Mouse (Mus musculus): ENCODE data around the gene Miip. TPM values are rescaled to one million over a fixed set of nuclear protein-coding genes. Genes with fewer than 3 reads are reported as not detected.
A peak's percentile ranks its signal among the peaks of the same experiment; 100 is the strongest.
"Not testable (repeated sequence)": the region's sequence is repeated elsewhere in the genome, so short reads cannot be mapped to it uniquely, and the experiment has no call there.

Gene Miip
- polyA plus RNA-seq, 1 experiment from 2014 or later, result 44.9 TPM

GRCm38 (mm10) chr4:147867563-147868449 is 810 bp downstream of the Miip start:
- 0 out of 2 replicates have a peak, but pooled peaks have one; percentile 1 for ATAC-seq (ENCODE audit: borderline replicate concordance, extremely low read depth, low FRiP score, low TSS enrichment)
- H3K27me3 ChIP-seq, result no peaks in the 10 kb centered on the region
- H3K4me3 ChIP-seq, result peak overlapping the region; percentile 66
- H3K27ac ChIP-seq, result peak overlapping the region; percentile 77
- peaks cover 20% of the 10 kb centered on the region for H3K4me1 ChIP-seq
- H3K36me3 ChIP-seq, result peaks cover 29% of the 10 kb centered on the region
- WGBS, result 4% methylated on average over 22 of the region's 22 CpGs
- H3K4me2 ChIP-seq, result peak overlapping the region; percentile 60
- H3K9ac ChIP-seq, result peak overlapping the region; percentile 75
- no peaks in the 10 kb centered on the region for H3K9me3 ChIP-seq

- not testable (repeated sequence) for ATAC-seq (ENCODE audit: borderline replicate concordance, extremely low read depth, low FRiP score, low TSS enrichment); H3K4me3 ChIP-seq; H3K27ac ChIP-seq; H3K9ac ChIP-seq; H3K27me3 ChIP-seq; H3K9me3 ChIP-seq
- WGBS, result 46% methylated on average over 3 of the region's 3 CpGs
- peaks cover 29% of the 10 kb centered on the region for H3K36me3 ChIP-seq
- H3K4me1 ChIP-seq, result peaks cover 20% of the 10 kb centered on the region
- peak overlapping the region; percentile 60 for H3K4me2 ChIP-seq
These were observed 1.8 kb downstream of the Miip start for GRCm38 (mm10) chr4:147866793-147867192.

GRCm38 (mm10) chr4:147866056-147866455 is 2.6 kb downstream of the Miip start:
- 93% methylated on average over 9 of the region's 9 CpGs for WGBS

GRCm38 (mm10) chr4:147865651-147866050 is 3.0 kb downstream of the Miip start:
- peaks cover 34% of the 10 kb centered on the region for H3K36me3 ChIP-seq
- ATAC-seq (ENCODE audit: borderline replicate concordance, extremely low read depth, low FRiP score, low TSS enrichment), result no peak

More at GRCm38 (mm10) chr4:147866056-147866455, 2.6 kb downstream of the Miip start:
- no peaks in the 10 kb centered on the region for H3K27me3 ChIP-seq
- H3K9me3 ChIP-seq, result no peaks in the 10 kb centered on the region
- no peak for ATAC-seq (ENCODE audit: borderline replicate concordance, extremely low read depth, low FRiP score, low TSS enrichment)
- peaks cover 32% of the 10 kb centered on the region for H3K36me3 ChIP-seq
- no peak overlapping the region for H3K4me2 ChIP-seq
- peaks cover 20% of the 10 kb centered on the region for H3K4me1 ChIP-seq
- no peak overlapping the region for H3K9ac ChIP-seq
- no peak overlapping the region for H3K4me3 ChIP-seq
- no peak overlapping the region for H3K27ac ChIP-seq

GRCm38 (mm10) chr4:147862051-147862450 is 6.6 kb downstream of the Miip start:
- no peak overlapping the region for H3K27ac ChIP-seq
- 86% methylated on average over 3 of the region's 3 CpGs for WGBS
- no peak overlapping the region for H3K4me2 ChIP-seq
- H3K36me3 ChIP-seq, result peaks cover 38% of the 10 kb centered on the region
- no peak overlapping the region for H3K9ac ChIP-seq
- no peaks in the 10 kb centered on the region for H3K9me3 ChIP-seq
- no peak overlapping the region for H3K4me3 ChIP-seq
- no peak for ATAC-seq (ENCODE audit: borderline replicate concordance, extremely low read depth, low FRiP score, low TSS enrichment)
- H3K4me1 ChIP-seq, result peaks cover 1% of the 10 kb centered on the region; the same call in 1 of the 2 replicates
- H3K27me3 ChIP-seq, result no peaks in the 10 kb centered on the region

More at GRCm38 (mm10) chr4:147865651-147866050, 3.0 kb downstream of the Miip start:
- Histone ChIP-seq H3K9ac (no peak overlapping the region), H3K4me1 (peaks cover 20% of the 10 kb centered on the region), H3K4me2 (no peak overlapping the region), H3K27ac (no peak overlapping the region), H3K27me3 (no peaks in the 10 kb centered on the region), H3K9me3 (no peaks in the 10 kb centered on the region), H3K4me3 (no peak overlapping the region)
- 94% methylated on average over 6 of the region's 6 CpGs for WGBS

- ATAC-seq (ENCODE audit: borderline replicate concordance, extremely low read depth, low FRiP score, low TSS enrichment), result no peak
- Histone ChIP-seq H3K9ac (no peak overlapping the region), H3K27me3 (no peaks in the 10 kb centered on the region), H3K27ac (no peak overlapping the region), H3K4me2 (no peak overlapping the region), H3K36me3 (no peaks in the 10 kb centered on the region; the same call in 1 of the 2 replicates), H3K4me1 (peaks cover 11% of the 10 kb centered on the region), H3K4me3 (no peak overlapping the region), H3K9me3 (no peaks in the 10 kb centered on the region)
- 70% methylated on average over 2 of the region's 2 CpGs for WGBS
These were observed 17.8 kb downstream of the Miip start for GRCm38 (mm10) chr4:147850776-147851175.

- H3K9ac ChIP-seq, result peak overlapping the region; percentile 63
- peaks cover 11% of the 10 kb centered on the region for H3K4me1 ChIP-seq
- H3K27ac ChIP-seq, result no peak overlapping the region
- H3K9me3 ChIP-seq, result no peaks in the 10 kb centered on the region
- H3K36me3 ChIP-seq, result peaks cover 19% of the 10 kb centered on the region
- ATAC-seq (ENCODE audit: borderline replicate concordance, extremely low read depth, low FRiP score, low TSS enrichment), result peak; percentile 61; the same call in 1 of the 2 replicates
- WGBS, result 4% methylated on average over 4 of the region's 4 CpGs
- H3K4me2 ChIP-seq, result peak overlapping the region; percentile 64
- H3K27me3 ChIP-seq, result no peaks in the 10 kb centered on the region
- H3K4me3 ChIP-seq, result peak overlapping the region; percentile 75
These were observed 20.0 kb downstream of the Miip start for GRCm38 (mm10) chr4:147848584-147848991.

- Histone ChIP-seq H3K27ac (no peak within 1 kb of the TSS), H3K9me3 (no peaks in the 10 kb centered on the region), H3K4me3 (peak within 1 kb of the TSS; percentile 75), H3K9ac (peak within 1 kb of the TSS; percentile 63), H3K4me2 (peak within 1 kb of the TSS; percentile 64), H3K4me1 (peaks cover 11% of the 10 kb centered on the region), H3K27me3 (no peaks in the 10 kb centered on the region), H3K36me3 (peaks cover 25% of the 10 kb centered on the region)
- ATAC-seq (ENCODE audit: borderline replicate concordance, extremely low read depth, low FRiP score, low TSS enrichment), result peak; percentile 91
- WGBS, result 3% methylated on average over 23 of the region's 23 CpGs
These were observed 20.7 kb downstream of the Miip start, which contains the start of gene Zfp933 for GRCm38 (mm10) chr4:147847614-147848583. TSS of gene Zfp933 (minus strand) at chr4:147848366.

GRCm38 (mm10) chr4:147842871-147843270 is 25.7 kb downstream of the Miip start:
- ATAC-seq (ENCODE audit: borderline replicate concordance, extremely low read depth, low FRiP score, low TSS enrichment), result no peak
- Histone ChIP-seq H3K9ac (no peak overlapping the region), H3K4me3 (no peak overlapping the region), H3K4me2 (no peak overlapping the region), H3K27ac (no peak overlapping the region), H3K9me3 (no peaks in the 10 kb centered on the region), H3K27me3 (no peaks in the 10 kb centered on the region), H3K4me1 (peaks cover 5% of the 10 kb centered on the region), H3K36me3 (peaks cover 45% of the 10 kb centered on the region)
- WGBS, result 94% methylated on average over 3 of the region's 3 CpGs

GRCm38 (mm10) chr4:147839282-147839681 is 29.3 kb downstream of the Miip start:
- WGBS, result 97% methylated on average over 21 of the region's 26 CpGs
- not testable (repeated sequence) for H3K9ac ChIP-seq

GRCm38 (mm10) chr4:147824389-147824788 is 44.2 kb downstream of the Miip start:
- 92% methylated on average over 4 of the region's 4 CpGs for WGBS
- Histone ChIP-seq H3K36me3 (peaks cover 49% of the 10 kb centered on the region), H3K4me3 (no peak overlapping the region), H3K9me3 (peaks cover 32% of the 10 kb centered on the region), H3K4me1 (no peaks in the 10 kb centered on the region), H3K27me3 (no peaks in the 10 kb centered on the region), H3K9ac (no peak overlapping the region), H3K27ac (no peak overlapping the region), H3K4me2 (no peak overlapping the region)
- ATAC-seq (ENCODE audit: borderline replicate concordance, extremely low read depth, low FRiP score, low TSS enrichment), result no peak

More at GRCm38 (mm10) chr4:147839282-147839681, 29.3 kb downstream of the Miip start:
- H3K4me1 ChIP-seq; H3K27ac ChIP-seq; H3K4me3 ChIP-seq; H3K9me3 ChIP-seq; H3K27me3 ChIP-seq; H3K4me2 ChIP-seq; ATAC-seq (ENCODE audit: borderline replicate concordance, extremely low read depth, low FRiP score, low TSS enrichment): not testable (repeated sequence)
- peaks cover 32% of the 10 kb centered on the region for H3K36me3 ChIP-seq

Measured in lung, embryonic 15.5 days (tissue).